Mouse (Mus musculus) spleen, adult 2 months (tissue): ENCODE measurements at regions not wholly inside any gene's neighbourhood (a gene's known extent, or its start where the extent isn't known, plus 50 kb on each side); places are given as distances from the start of the nearest gene placed in this dataset.
A peak's percentile ranks its signal among the peaks of the same experiment; 100 is the strongest.

Experiments used
- DNase-seq, 2 experiments: peaks; one replicate each; pipeline versions ENCODE4 v3.0.0 to v3.0.0-alpha.2; 2012 to 2021; ENCODE audit warnings: low spot score in 2 of 2, low read depth in 1 of 2
- H3K27ac ChIP-seq: fragments of 200-500 bp; 2 replicates; pipeline ENCODE4 v1.5.1; 2012; ENCODE audit warnings: low read length, inconsistent platforms; ENCODE audit not compliant: insufficient read depth
- H3K27me3 ChIP-seq: fragments of 200-500 bp; 2 replicates; pipeline ENCODE4 v1.6.1; 2012; ENCODE audit warnings: mild to moderate bottlenecking, moderate library complexity, low read length, inconsistent platforms; ENCODE audit not compliant: control insufficient read depth, insufficient read depth
- H3K36me3 ChIP-seq: fragments of 200-500 bp; 2 replicates; pipeline ENCODE4 v1.6.1; 2012; ENCODE audit warnings: mild to moderate bottlenecking, low read length, inconsistent platforms; ENCODE audit not compliant: control insufficient read depth, insufficient read depth
- H3K4me1 ChIP-seq: fragments of 200-500 bp; 2 replicates; pipeline ENCODE4 v1.6.1; 2011; ENCODE audit warnings: inconsistent platforms; ENCODE audit not compliant: control insufficient read depth, insufficient read depth, insufficient read length
- H3K4me3 ChIP-seq: fragments of 200-500 bp; 2 replicates; pipeline ENCODE4 v1.5.1; 2011; ENCODE audit warnings: mild to moderate bottlenecking, inconsistent platforms; ENCODE audit not compliant: insufficient read depth, insufficient read length; ENCODE audit errors: extremely low read depth
- CTCF ChIP-seq: fragments of 200-500 bp; IDR thresholded peaks from 2 replicates; pipeline ENCODE4 v1.5.1; 2011; ENCODE audit warnings: mild to moderate bottlenecking, inconsistent platforms; ENCODE audit not compliant: insufficient read depth, insufficient read length, insufficient replicate concordance; ENCODE audit errors: extremely low read depth
- POLR2A ChIP-seq: fragments of 200-500 bp; IDR thresholded peaks from 2 replicates; pipeline ENCODE4 v1.6.1; 2011; ENCODE audit warnings: low read depth, low read length, inconsistent platforms
- WGBS: fragments of 180-500 bp; shearing (Covaris S2); methylation state at CpG from one replicate; pipeline ENCODE4 v1.1.7; 2018; 5-methylcytosine and 5-hydroxymethylcytosine counted together

- H3K4me3 ChIP-seq, result no peak overlapping the region
- no peak for TF ChIP-seq POLR2A
- TF ChIP-seq CTCF, result no peak
Observed at GRCm38 (mm10) chr13:28775142-28775815, 178.2 kb downstream of the Sox4 start.

DNA sequence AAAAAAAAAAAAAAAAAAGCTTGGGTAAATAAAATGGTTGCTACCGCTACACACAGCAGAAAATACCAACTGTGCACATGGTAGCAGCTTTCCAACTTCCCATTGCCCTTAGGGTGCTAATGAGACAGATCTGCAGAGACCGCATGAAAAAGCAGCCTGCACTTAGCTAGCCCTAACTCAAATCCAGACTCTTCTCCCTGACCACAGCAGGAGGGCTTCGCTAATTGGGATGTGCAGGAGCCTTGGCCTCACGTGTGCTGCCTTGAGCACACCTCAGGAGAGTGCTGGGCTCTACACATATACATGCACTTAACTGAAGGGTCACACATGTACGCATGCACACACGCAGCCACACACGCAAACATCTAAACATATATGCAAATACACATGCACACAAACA lies 178.9 kb downstream of the Sox4 start:
- no peak overlapping the region for H3K27ac ChIP-seq
- no peaks in the 10 kb centered on the region for H3K36me3 ChIP-seq
- no peak overlapping the region for H3K4me3 ChIP-seq
- 94% methylated on average over 7 of the region's 7 CpGs for WGBS
- DNase-seq, result no peak
- no peaks in the 10 kb centered on the region for H3K27me3 ChIP-seq
- peaks cover 4% of the 10 kb centered on the region; the same call in 1 of the 2 replicates for H3K4me1 ChIP-seq
- no peak for TF ChIP-seq POLR2A

More at GRCm38 (mm10) chr13:28775142-28775815, 178.2 kb downstream of the Sox4 start:
- H3K4me1 ChIP-seq, result no peaks in the 10 kb centered on the region
- H3K36me3 ChIP-seq, result no peaks in the 10 kb centered on the region
- no peak for DNase-seq
- no peaks in the 10 kb centered on the region for H3K27me3 ChIP-seq
- H3K27ac ChIP-seq, result no peak overlapping the region
- WGBS, result 92% methylated on average over 7 of the region's 7 CpGs

DNA sequence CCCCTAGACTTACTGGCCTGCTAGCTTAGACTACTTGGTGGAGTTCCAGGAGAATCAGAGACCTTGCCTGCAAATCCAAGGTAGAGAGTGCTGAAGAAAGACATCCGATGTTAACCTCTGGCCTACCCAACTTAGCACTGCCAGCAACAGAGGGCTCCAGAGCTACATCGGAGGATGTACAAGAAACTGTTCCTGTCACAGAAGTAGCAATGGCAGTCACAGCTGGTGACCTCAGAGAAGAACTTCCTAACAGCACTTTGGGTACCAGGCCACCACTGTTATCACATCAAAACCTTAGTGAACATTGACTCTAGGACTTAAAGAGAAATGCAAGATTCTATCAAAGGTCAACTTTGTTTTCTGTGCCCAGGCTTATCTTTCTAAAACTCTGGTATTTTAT lies 180.0 kb downstream of the Sox4 start:
- H3K4me3 ChIP-seq, result no peak overlapping the region
- 49% methylated on average over 2 of the region's 2 CpGs for WGBS
- TF ChIP-seq POLR2A (no peak), CTCF (no peak)
- no peaks in the 10 kb centered on the region for H3K36me3 ChIP-seq
- no peak overlapping the region for H3K27ac ChIP-seq
- peaks cover 4% of the 10 kb centered on the region; the same call in 1 of the 2 replicates for H3K4me1 ChIP-seq
- H3K27me3 ChIP-seq, result no peaks in the 10 kb centered on the region
- DNase-seq, result no peak

DNA sequence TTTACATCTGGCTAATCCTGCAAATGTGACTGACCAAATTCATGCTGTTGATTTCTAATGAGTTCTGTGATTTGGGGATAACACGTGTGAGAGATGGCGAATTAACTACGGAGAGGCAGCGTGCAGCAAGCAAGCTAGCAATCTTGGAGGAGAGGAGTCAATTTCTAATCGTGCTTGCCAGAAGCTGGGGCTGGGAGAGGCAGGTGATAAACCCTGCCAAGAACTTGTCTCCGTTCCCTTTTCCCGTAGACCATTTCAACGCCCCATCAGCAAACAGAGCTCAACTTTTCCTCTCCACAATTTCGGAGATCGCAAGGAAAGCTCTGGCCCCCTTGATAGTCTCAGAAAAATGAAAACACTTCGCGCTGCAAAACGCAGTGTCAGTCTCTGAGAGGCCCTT lies 183.0 kb downstream of the Sox4 start:
- WGBS, result 55% methylated on average over 13 of the region's 13 CpGs
- H3K36me3 ChIP-seq, result no peaks in the 10 kb centered on the region
- no peak overlapping the region for H3K4me3 ChIP-seq
- peaks cover 4% of the 10 kb centered on the region; the same call in 1 of the 2 replicates for H3K4me1 ChIP-seq
- DNase-seq, result no peak
- TF ChIP-seq POLR2A (no peak), CTCF (no peak)
- H3K27me3 ChIP-seq, result no peaks in the 10 kb centered on the region
- no peak overlapping the region for H3K27ac ChIP-seq

- no peak for DNase-seq
- Histone ChIP-seq H3K4me3 (no peak overlapping the region), H3K4me1 (peaks cover 4% of the 10 kb centered on the region; the same call in 1 of the 2 replicates), H3K36me3 (no peaks in the 10 kb centered on the region), H3K27me3 (no peaks in the 10 kb centered on the region), H3K27ac (peak overlapping the region; percentile 11; the same call in 1 of the 2 replicates)
- TF ChIP-seq CTCF (no peak), POLR2A (no peak)
- WGBS, result 40% methylated on average over 4 of the region's 4 CpGs
Observed at GRCm38 (mm10) chr13:28770018-28770417, 183.5 kb downstream of the Sox4 start.

GRCm38 (mm10) chr13:28768717-28769426 lies 184.6 kb downstream of the Sox4 start:
- no peaks in the 10 kb centered on the region for H3K27me3 ChIP-seq
- TF ChIP-seq CTCF, result no peak
- no peak for TF ChIP-seq POLR2A
- no peak for DNase-seq
- no peaks in the 10 kb centered on the region for H3K36me3 ChIP-seq
- H3K4me3 ChIP-seq, result no peak overlapping the region
- 87% methylated on average over 14 of the region's 14 CpGs for WGBS
- no peak overlapping the region for H3K27ac ChIP-seq
- peaks cover 4% of the 10 kb centered on the region; the same call in 1 of the 2 replicates for H3K4me1 ChIP-seq

DNA sequence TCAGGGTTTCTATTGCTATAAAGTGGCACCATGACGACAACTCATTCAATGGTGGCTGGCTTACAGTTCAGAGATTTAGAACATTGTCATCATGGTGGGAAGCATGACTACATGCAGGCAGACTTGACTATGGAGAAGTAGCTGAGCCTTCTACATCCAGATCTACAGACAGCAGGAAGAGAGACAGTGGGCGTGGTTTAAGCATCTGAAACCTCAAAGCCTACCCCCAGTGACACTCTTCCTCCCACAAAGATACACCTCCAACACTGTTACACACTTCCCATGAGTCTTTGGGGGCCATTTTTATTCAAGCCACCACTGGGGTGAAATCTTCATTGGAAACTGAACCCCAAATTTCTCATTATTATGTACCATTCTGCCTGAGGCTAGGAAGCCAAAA lies 191.0 kb downstream of the Sox4 start:
- no peak for DNase-seq
- no peak for TF ChIP-seq CTCF
- TF ChIP-seq POLR2A, result no peak
- Histone ChIP-seq H3K27me3 (no peaks in the 10 kb centered on the region), H3K27ac (no peak overlapping the region), H3K36me3 (no peaks in the 10 kb centered on the region), H3K4me3 (no peak overlapping the region), H3K4me1 (peaks cover 6% of the 10 kb centered on the region; the same call in 1 of the 2 replicates)
- WGBS, result 53% methylated on average over 2 of the region's 2 CpGs
